Mouse (Mus musculus): ENCODE results near the gene Pafah1b2.

DNA sequence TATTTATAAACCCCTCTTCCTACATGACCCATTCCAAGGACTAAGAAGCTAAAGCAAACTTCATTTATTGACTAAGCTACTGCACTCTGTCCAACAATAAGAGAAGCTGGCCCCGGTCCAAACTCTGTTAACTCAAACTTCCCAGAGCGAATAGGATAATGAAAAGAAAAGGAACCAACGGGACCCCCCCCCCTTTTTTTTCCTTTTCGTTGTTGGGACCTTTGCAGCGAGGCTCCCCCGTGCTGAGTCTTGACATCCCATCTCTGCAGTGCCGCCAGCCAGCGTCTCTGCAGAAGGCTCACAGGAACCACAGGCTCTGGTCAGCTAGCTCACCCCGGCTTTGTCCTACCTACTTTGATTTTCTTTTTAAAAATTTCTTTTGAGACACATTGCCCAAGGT lies 3.3 kb upstream of the Pafah1b2 start:
- no peak for TF ChIP-seq CTCF (conservative IDR thresholded peaks at IDR 0.05; ENCODE audit: low read length)
- no peak for TF ChIP-seq NANOG (IDR thresholded peaks at IDR 0.05; ENCODE audit: borderline replicate concordance, low read length)

All from E14TG2a.4 (cell line).